Mouse (Mus musculus) spleen, adult 2 months (tissue): ENCODE measurements around the gene Errfi1. TPM values are rescaled to one million over a fixed set of nuclear protein-coding genes. Genes with fewer than 3 reads are reported as not detected.
"Not testable (repeated sequence)": the region's sequence is repeated elsewhere in the genome, so short reads cannot be mapped to it uniquely, and the experiment has no call there.

Experiments used
- DNase-seq, 2 experiments: peaks; one replicate each; pipeline versions ENCODE4 v3.0.0 to v3.0.0-alpha.2; 2012 to 2021; ENCODE audit warnings: low spot score in 2 of 2, low read depth in 1 of 2
- H3K27ac ChIP-seq: fragments of 200-500 bp; 2 replicates; pipeline ENCODE4 v1.5.1; 2012; ENCODE audit warnings: low read length, inconsistent platforms; ENCODE audit not compliant: insufficient read depth
- H3K27me3 ChIP-seq: fragments of 200-500 bp; 2 replicates; pipeline ENCODE4 v1.6.1; 2012; ENCODE audit warnings: mild to moderate bottlenecking, moderate library complexity, low read length, inconsistent platforms; ENCODE audit not compliant: control insufficient read depth, insufficient read depth
- H3K36me3 ChIP-seq: fragments of 200-500 bp; 2 replicates; pipeline ENCODE4 v1.6.1; 2012; ENCODE audit warnings: mild to moderate bottlenecking, low read length, inconsistent platforms; ENCODE audit not compliant: control insufficient read depth, insufficient read depth
- H3K4me1 ChIP-seq: fragments of 200-500 bp; 2 replicates; pipeline ENCODE4 v1.6.1; 2011; ENCODE audit warnings: inconsistent platforms; ENCODE audit not compliant: control insufficient read depth, insufficient read depth, insufficient read length
- H3K4me3 ChIP-seq: fragments of 200-500 bp; 2 replicates; pipeline ENCODE4 v1.5.1; 2011; ENCODE audit warnings: mild to moderate bottlenecking, inconsistent platforms; ENCODE audit not compliant: insufficient read depth, insufficient read length; ENCODE audit errors: extremely low read depth
- CTCF ChIP-seq: fragments of 200-500 bp; IDR thresholded peaks from 2 replicates; pipeline ENCODE4 v1.5.1; 2011; ENCODE audit warnings: mild to moderate bottlenecking, inconsistent platforms; ENCODE audit not compliant: insufficient read depth, insufficient read length, insufficient replicate concordance; ENCODE audit errors: extremely low read depth
- POLR2A ChIP-seq: fragments of 200-500 bp; IDR thresholded peaks from 2 replicates; pipeline ENCODE4 v1.6.1; 2011; ENCODE audit warnings: low read depth, low read length, inconsistent platforms
- WGBS: fragments of 180-500 bp; shearing (Covaris S2); methylation state at CpG from one replicate; pipeline ENCODE4 v1.1.7; 2018; 5-methylcytosine and 5-hydroxymethylcytosine counted together
- polyA plus RNA-seq: library from polyadenylated mRNA; depleted of rRNA; stranded (reverse); fragments of >200 nt; gene quantifications from 2 replicates; pipeline ENCODE4 v1.2.3, GENCODE M21; 2012

Gene Errfi1
- polyA plus RNA-seq, 1 experiment, result 15.3 TPM

DNA sequence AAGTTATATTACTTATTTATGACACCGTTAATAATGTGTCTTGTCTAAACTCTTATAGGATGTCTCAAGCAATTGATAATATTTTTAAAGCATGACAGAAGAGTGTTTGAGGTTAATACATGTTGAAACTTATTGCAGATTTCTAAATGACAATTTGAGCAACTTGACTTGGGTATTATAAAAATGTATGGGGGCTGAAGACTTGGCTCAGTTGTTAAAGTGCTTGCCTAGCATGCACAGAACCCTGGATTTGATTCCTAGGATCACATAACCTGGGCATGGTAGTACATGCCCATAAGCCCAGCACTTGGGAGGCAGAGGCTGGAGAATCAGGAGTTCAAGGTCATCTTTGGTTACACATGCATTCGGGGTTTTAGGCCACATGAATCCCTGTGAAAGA lies 15.1 kb downstream of the Errfi1 start:
- H3K36me3 ChIP-seq, result peaks cover 3% of the 10 kb centered on the region; the same call in 1 of the 2 replicates
- no peaks in the 10 kb centered on the region for H3K27me3 ChIP-seq
- DNase-seq, result no peak
- 86% methylated on average over 2 of the region's 2 CpGs for WGBS
- H3K4me1 ChIP-seq, result no peaks in the 10 kb centered on the region
- H3K27ac ChIP-seq, result no peak overlapping the region
- H3K4me3 ChIP-seq, result no peak overlapping the region
- no peak for TF ChIP-seq POLR2A
- no peak for TF ChIP-seq CTCF

DNA sequence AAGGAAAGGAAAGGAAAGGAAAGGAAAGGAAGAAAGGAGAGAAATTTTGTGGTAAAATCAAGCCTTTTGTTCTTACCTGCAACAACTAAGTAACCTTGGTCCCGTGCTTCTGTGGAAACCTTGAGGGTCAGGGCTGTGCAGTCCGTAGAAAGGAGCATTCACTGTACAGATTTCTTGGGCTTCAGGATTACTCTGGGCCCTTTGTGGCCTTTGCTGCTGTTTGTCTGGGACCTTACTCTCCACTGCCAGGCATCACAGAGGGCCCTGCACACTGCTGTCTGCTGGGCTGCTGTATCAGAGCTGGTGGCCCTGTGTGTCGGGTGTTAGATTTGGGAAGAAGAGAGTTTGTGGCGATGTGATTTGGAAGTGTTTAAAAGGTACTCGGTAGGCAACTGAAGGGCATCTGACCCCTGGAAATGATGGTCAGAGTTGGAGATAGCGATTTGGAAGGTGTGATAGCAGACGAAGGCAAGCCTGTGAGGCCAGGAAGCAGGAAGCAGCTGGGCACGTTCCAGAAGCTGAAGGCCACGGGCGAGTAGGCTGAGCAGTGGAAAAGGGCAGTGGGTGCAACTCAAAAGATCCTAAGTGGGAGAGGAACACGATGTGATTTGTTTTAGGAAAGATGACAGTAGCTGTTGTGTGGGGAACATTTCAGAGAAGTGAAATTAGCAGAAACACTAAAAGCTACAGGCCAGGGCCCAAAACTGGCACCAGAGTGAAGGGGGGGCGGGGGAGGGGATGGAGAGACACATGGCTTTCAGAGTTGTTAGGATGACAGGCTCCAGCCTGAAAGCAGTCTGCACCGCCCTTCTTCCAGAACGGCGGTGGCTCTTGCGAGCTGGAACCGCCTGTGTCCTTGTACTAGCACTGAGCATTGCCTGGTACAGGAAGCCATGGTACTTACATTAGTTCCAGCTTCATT lies 15.8 kb downstream of the Errfi1 start:
- peak overlapping the region; percentile 61 for H3K27ac ChIP-seq

DNA sequence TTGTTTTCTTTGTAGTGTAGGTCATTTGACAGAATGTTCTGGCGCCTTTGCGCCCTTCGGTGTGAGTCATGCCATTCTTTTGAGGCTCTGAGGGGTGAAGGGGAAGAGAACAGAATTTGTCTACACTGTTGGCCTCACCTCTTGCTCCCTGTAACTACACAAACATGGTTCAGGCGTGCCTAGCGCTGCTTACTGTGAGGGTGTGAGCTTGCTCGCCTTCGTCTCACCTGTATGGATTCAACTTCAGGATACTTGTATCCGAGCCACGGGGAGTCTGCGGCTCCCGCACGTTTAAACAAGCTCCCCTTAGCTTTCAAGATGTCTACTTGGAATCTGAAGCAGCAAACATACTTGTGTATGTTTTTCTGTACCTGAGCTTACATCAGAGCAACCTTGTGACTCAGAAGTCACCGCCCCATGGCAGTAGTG lies 17.3 kb downstream of the Errfi1 start:
- WGBS, result 91% methylated on average over 13 of the region's 13 CpGs
- no peak for DNase-seq
- H3K4me3 ChIP-seq, result no peak overlapping the region

More for the DNA sequence above, 15.8 kb downstream of the Errfi1 start:
- no peak overlapping the region for H3K4me3 ChIP-seq
- H3K4me1 ChIP-seq, result no peaks in the 10 kb centered on the region
- H3K27me3 ChIP-seq, result no peaks in the 10 kb centered on the region
- WGBS, result 54% methylated on average over 17 of the region's 17 CpGs
- H3K36me3 ChIP-seq, result peaks cover 3% of the 10 kb centered on the region; the same call in 1 of the 2 replicates
- no peak for DNase-seq
- TF ChIP-seq CTCF (no peak), POLR2A (no peak)

DNA sequence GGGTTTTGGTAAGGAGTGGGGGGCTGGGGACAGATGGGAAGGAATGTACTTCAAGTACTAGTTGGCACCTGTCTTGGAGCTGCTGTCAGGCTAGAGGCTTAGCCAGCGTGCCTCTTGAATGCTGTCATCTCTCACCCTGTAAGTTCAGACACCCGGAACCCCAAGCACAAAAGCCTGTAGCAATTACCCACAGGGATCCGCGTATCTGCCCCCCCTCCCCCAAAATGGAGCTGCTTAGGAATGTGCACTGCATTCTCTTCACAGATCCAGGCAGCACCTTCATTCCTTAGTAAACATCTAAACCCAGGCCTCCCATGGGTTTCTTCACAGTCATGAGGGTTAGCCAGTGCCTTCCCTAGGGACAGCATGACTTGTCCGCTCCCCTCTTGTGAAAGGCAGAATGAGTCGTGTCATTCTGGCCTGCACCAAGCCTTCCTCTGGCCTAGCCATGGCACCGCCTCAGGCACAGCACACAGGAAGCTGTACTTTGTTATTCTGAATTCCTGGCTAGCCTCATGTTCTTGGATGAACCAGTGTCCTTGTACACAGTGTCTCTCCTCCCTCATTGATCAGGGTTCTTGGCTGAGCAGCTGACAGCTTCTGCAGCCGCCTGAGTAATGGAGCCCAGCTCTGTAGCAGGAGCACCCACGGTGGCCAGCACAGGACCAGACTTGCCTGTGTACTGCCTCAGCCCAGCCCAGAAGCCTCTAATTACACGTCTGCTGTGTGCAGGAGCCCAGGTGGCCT lies 17.8 kb downstream of the Errfi1 start:
- 72% methylated on average over 10 of the region's 10 CpGs for WGBS
- H3K4me3 ChIP-seq, result no peak overlapping the region

More for the DNA sequence above, 17.3 kb downstream of the Errfi1 start:
- TF ChIP-seq CTCF (no peak), POLR2A (no peak)
- Histone ChIP-seq H3K27me3 (no peaks in the 10 kb centered on the region), H3K27ac (0 out of 2 replicates have a peak overlapping the region, but pooled peaks have one; percentile 15), H3K36me3 (peaks cover 3% of the 10 kb centered on the region; the same call in 1 of the 2 replicates), H3K4me1 (peaks cover 2% of the 10 kb centered on the region; the same call in 1 of the 2 replicates)

DNA sequence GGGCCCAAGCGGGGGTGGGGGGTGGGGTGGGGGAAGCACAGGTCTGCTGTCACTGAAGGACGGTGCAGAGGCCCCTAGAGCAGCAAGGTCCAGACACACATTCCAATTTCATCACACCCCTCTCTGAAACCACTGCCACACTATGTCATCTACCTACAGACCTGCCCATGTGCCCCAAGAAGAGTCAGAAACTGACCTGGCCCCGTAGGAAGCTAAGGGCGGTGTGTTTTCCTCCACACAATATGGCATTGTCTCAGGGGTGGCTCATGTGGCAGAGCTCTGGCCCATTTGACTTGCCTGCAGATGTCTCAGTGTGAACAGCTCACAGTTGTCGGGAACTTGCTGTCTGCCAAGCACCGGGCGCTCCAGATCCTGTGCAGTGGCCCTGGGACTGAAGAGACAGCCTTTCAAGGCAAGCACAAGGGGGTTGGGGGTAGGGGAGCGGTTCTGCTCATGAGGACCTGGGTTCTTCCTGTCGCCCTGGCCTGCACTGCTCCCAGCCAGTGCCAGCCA lies 18.5 kb downstream of the Errfi1 start:
- H3K4me3 ChIP-seq, result no peak overlapping the region
- WGBS, result 75% methylated on average over 9 of the region's 9 CpGs
- H3K27me3 ChIP-seq, result no peaks in the 10 kb centered on the region
- no peak for TF ChIP-seq CTCF
- no peak for TF ChIP-seq POLR2A
- no peaks in the 10 kb centered on the region for H3K36me3 ChIP-seq
- peaks cover 2% of the 10 kb centered on the region; the same call in 1 of the 2 replicates for H3K4me1 ChIP-seq
- 0 out of 2 replicates have a peak overlapping the region, but pooled peaks have one; percentile 26 for H3K27ac ChIP-seq
- no peak for DNase-seq

More for the DNA sequence above, 17.8 kb downstream of the Errfi1 start:
- Histone ChIP-seq H3K27ac (no peak overlapping the region), H3K36me3 (peaks cover 2% of the 10 kb centered on the region; the same call in 1 of the 2 replicates), H3K4me1 (peaks cover 2% of the 10 kb centered on the region; the same call in 1 of the 2 replicates), H3K27me3 (no peaks in the 10 kb centered on the region)
- no peak for DNase-seq
- TF ChIP-seq POLR2A (no peak), CTCF (no peak)

DNA sequence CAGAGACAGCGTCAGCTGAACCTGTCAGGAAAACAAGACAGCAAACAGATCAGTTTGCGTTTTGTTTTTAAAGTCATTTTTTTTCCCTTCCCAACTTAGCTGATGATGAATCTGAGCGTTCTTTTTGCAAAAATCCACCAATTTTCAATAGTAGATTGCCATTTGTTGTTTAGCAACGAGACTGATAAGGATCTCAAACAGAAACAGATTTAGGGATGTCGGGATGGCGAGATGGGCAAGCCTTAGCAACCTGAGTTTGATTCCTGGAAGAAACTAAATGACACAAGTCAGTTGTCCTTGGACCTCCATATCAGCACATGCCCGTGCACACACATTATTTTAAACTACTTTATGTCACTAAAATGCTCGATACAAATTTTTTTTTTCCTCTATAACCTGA lies 19.0 kb downstream of the Errfi1 start:
- H3K27me3 ChIP-seq, result no peaks in the 10 kb centered on the region
- H3K4me1 ChIP-seq, result peaks cover 2% of the 10 kb centered on the region; the same call in 1 of the 2 replicates
- no peaks in the 10 kb centered on the region for H3K36me3 ChIP-seq
- no peak for DNase-seq
- H3K4me3 ChIP-seq, result no peak overlapping the region
- no peak for TF ChIP-seq POLR2A
- no peak for TF ChIP-seq CTCF
- WGBS, result 86% methylated on average over 8 of the region's 8 CpGs
- H3K27ac ChIP-seq, result no peak overlapping the region

DNA sequence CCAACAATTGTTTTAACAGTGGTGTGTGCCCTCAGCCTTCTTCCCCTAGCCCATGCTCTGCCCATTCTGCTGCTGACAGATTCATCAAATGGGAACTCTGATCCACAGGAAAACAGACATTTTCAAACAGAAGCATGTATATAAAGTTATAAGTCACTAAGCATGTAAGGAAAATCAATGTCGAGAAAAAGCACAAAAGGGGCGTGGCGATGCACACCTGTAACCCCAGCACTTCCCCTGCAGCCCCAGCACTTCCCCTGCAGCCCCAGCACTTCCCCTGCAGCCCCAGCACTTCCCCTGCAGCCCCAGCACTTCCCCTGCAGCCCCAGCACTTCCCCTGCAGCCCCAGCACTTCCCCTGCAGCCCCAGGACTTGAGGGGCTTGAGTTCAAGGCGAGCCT lies 20.7 kb downstream of the Errfi1 start:
- H3K27ac ChIP-seq, DNase-seq, H3K4me3 ChIP-seq, H3K36me3 ChIP-seq, H3K4me1 ChIP-seq, H3K27me3 ChIP-seq: not testable (repeated sequence)
- 17% methylated on average over 4 of the region's 4 CpGs for WGBS
